Mouse (Mus musculus): ENCODE data around the gene Ak6. TPM values are rescaled to one million over a fixed set of nuclear protein-coding genes. Genes with fewer than 3 reads are reported as not detected.

Gene Ak6
- polyA plus RNA-seq (2015; fragmentation: Nextera tagmentation; extraction: Ambion mirVana) = 221 and 225 TPM in 2 replicates

- peaks cover 7% of the 10 kb centered on the region for H3K4me1 ChIP-seq (ENCODE audit: control insufficient read depth, insufficient read depth, low read length)
- under 1% methylated on average over 73 of the region's 73 CpGs for WGBS
- peak within 1 kb of the TSS; percentile 87 for H3K4me3 ChIP-seq (replicated peaks; ENCODE audit: low read length)
- peak; percentile 98 for ATAC-seq (ENCODE audit: insufficient read depth, low FRiP score)
- H3K27ac ChIP-seq (ENCODE audit: low read length) = peak within 1 kb of the TSS; percentile 95
- H3K36me3 ChIP-seq (ENCODE audit: control insufficient read depth, insufficient read depth, low read length) = no peaks in the 10 kb centered on the region
- no peaks in the 10 kb centered on the region for H3K27me3 ChIP-seq (ENCODE audit: control insufficient read depth, insufficient read depth, low read length)
- H3K9me3 ChIP-seq (replicated peaks; ENCODE audit: control insufficient read depth, low read length) = no peaks in the 10 kb centered on the region
- H3K9ac ChIP-seq (ENCODE audit: low read length) = peak within 1 kb of the TSS; percentile 92
- peak within 1 kb of the TSS; percentile 81 for H3K4me2 ChIP-seq (ENCODE audit: low read depth, low read length)
These were observed at the start of gene Ak6, which contains the start of gene Rad17 for GRCm38 (mm10) chr13:100650550-100651438. TSS of gene Ak6 (plus strand) at chr13:100650979. TSS of gene Rad17 (minus strand) at chr13:100651051.

DNA sequence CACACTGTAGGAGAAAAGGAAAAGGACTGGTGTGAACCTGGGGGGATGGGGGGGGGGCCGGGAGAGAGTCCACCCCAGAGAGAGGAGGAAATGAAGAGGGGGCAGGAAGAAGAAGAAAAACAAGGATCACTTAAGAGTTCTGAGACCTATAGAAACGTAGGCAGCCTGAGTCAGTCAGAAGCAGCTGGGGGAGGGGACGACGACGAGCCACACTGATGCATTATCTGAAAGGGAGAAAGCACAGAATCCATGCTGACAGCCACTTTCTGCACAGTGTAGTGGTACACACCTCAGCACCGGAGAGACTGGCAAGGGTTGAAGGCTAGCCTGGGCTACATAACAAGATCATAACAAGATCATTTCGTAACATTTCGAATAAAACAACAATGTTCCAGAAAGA, 49.7 kb upstream of the Ak6 start:
- Histone ChIP-seq H3K4me2 (ENCODE audit: low read depth, low read length) (no peak overlapping the region), H3K9ac (ENCODE audit: low read length) (no peak overlapping the region), H3K27me3 (ENCODE audit: control insufficient read depth, insufficient read depth, low read length) (no peaks in the 10 kb centered on the region), H3K4me3 (replicated peaks; ENCODE audit: low read length) (no peak overlapping the region), H3K9me3 (replicated peaks; ENCODE audit: control insufficient read depth, low read length) (no peaks in the 10 kb centered on the region), H3K27ac (ENCODE audit: low read length) (peak overlapping the region; percentile 54; the same call in 1 of the 2 replicates), H3K4me1 (ENCODE audit: control insufficient read depth, insufficient read depth, low read length) (no peaks in the 10 kb centered on the region), H3K36me3 (ENCODE audit: control insufficient read depth, insufficient read depth, low read length) (no peaks in the 10 kb centered on the region)
- ATAC-seq (ENCODE audit: insufficient read depth, low FRiP score) = no peak
- 58% methylated on average over 8 of the region's 8 CpGs for whole genome bisulfite sequencing

DNA sequence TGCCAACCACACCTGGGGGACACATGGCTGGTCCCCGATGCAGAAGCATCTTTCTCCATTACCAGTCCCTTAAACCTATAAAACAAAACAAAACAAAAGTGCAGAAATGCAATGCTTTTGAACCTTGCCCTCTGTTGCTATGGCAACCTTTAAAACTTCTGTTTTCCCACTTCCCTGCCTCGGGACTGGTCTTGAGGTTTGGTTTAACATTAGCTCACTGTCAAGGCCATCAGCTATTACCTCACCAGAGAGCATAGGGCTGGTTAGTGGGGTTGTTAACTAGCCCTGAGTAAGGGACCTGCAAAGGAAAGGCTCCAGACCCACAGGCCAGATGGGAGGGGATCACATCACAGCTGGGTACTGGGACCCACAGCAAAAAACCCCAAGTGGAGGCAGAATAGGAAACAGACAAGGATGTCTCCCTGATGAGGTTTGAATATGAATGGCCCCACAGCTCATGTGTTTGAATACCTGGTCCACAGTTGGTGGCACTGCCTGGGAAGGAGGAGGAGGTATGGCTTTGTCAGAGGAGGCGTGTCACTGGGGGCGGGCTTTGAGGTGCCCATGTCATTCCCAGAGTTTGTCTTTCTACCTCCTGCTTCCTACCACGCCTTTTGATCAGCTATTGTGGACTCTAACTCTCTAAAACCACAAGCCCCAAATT, 48.4 kb upstream of the Ak6 start:
- H3K9me3 ChIP-seq (replicated peaks; ENCODE audit: control insufficient read depth, low read length) = no peaks in the 10 kb centered on the region
- H3K36me3 ChIP-seq (ENCODE audit: control insufficient read depth, insufficient read depth, low read length) = no peaks in the 10 kb centered on the region
- no peak overlapping the region for H3K9ac ChIP-seq (ENCODE audit: low read length)
- peak; percentile 68; the same call in 1 of the 2 replicates for ATAC-seq (ENCODE audit: insufficient read depth, low FRiP score)
- no peak overlapping the region for H3K27ac ChIP-seq (ENCODE audit: low read length)
- no peak overlapping the region for H3K4me3 ChIP-seq (replicated peaks; ENCODE audit: low read length)
- 0 out of 2 replicates have a peak overlapping the region, but pooled peaks have one; percentile 12 for H3K4me2 ChIP-seq (ENCODE audit: low read depth, low read length)
- 57% methylated on average over 5 of the region's 5 CpGs for WGBS
- no peaks in the 10 kb centered on the region for H3K4me1 ChIP-seq (ENCODE audit: control insufficient read depth, insufficient read depth, low read length)
- no peaks in the 10 kb centered on the region for H3K27me3 ChIP-seq (ENCODE audit: control insufficient read depth, insufficient read depth, low read length)

- Histone ChIP-seq H3K4me1 (ENCODE audit: control insufficient read depth, insufficient read depth, low read length) (no peaks in the 10 kb centered on the region), H3K4me2 (ENCODE audit: low read depth, low read length) (no peak overlapping the region), H3K9me3 (replicated peaks; ENCODE audit: control insufficient read depth, low read length) (peaks cover 5% of the 10 kb centered on the region), H3K4me3 (replicated peaks; ENCODE audit: low read length) (no peak overlapping the region), H3K36me3 (ENCODE audit: control insufficient read depth, insufficient read depth, low read length) (no peaks in the 10 kb centered on the region), H3K9ac (ENCODE audit: low read length) (no peak overlapping the region), H3K27me3 (ENCODE audit: control insufficient read depth, insufficient read depth, low read length) (no peaks in the 10 kb centered on the region), H3K27ac (ENCODE audit: low read length) (no peak overlapping the region)
- 79% methylated on average over 10 of the region's 10 CpGs for WGBS
- no peak for ATAC-seq (ENCODE audit: insufficient read depth, low FRiP score)
These were observed 47.6 kb upstream of the Ak6 start for GRCm38 (mm10) chr13:100603031-100603737.

GRCm38 (mm10) chr13:100603738-100604095, 47.1 kb upstream of the Ak6 start:
- Histone ChIP-seq H3K9ac (ENCODE audit: low read length) (no peak overlapping the region), H3K27ac (ENCODE audit: low read length) (no peak overlapping the region), H3K4me1 (ENCODE audit: control insufficient read depth, insufficient read depth, low read length) (no peaks in the 10 kb centered on the region), H3K4me3 (replicated peaks; ENCODE audit: low read length) (no peak overlapping the region), H3K9me3 (replicated peaks; ENCODE audit: control insufficient read depth, low read length) (peaks cover 5% of the 10 kb centered on the region), H3K4me2 (ENCODE audit: low read depth, low read length) (no peak overlapping the region), H3K27me3 (ENCODE audit: control insufficient read depth, insufficient read depth, low read length) (no peaks in the 10 kb centered on the region), H3K36me3 (ENCODE audit: control insufficient read depth, insufficient read depth, low read length) (no peaks in the 10 kb centered on the region)
- no peak for ATAC-seq (ENCODE audit: insufficient read depth, low FRiP score)
- 90% methylated on average over 11 of the region's 11 CpGs for WGBS

GRCm38 (mm10) chr13:100605845-100606244, 44.9 kb upstream of the Ak6 start:
- H3K27ac ChIP-seq (ENCODE audit: low read length) = no peak overlapping the region
- H3K36me3 ChIP-seq (ENCODE audit: control insufficient read depth, insufficient read depth, low read length) = no peaks in the 10 kb centered on the region
- peaks cover 5% of the 10 kb centered on the region for H3K9me3 ChIP-seq (replicated peaks; ENCODE audit: control insufficient read depth, low read length)
- WGBS = 66% methylated on average over 1 of the region's 1 CpGs
- no peak overlapping the region for H3K9ac ChIP-seq (ENCODE audit: low read length)
- H3K27me3 ChIP-seq (ENCODE audit: control insufficient read depth, insufficient read depth, low read length) = no peaks in the 10 kb centered on the region
- ATAC-seq (ENCODE audit: insufficient read depth, low FRiP score) = no peak
- H3K4me1 ChIP-seq (ENCODE audit: control insufficient read depth, insufficient read depth, low read length) = no peaks in the 10 kb centered on the region
- H3K4me2 ChIP-seq (ENCODE audit: low read depth, low read length) = no peak overlapping the region
- no peak overlapping the region for H3K4me3 ChIP-seq (replicated peaks; ENCODE audit: low read length)

DNA sequence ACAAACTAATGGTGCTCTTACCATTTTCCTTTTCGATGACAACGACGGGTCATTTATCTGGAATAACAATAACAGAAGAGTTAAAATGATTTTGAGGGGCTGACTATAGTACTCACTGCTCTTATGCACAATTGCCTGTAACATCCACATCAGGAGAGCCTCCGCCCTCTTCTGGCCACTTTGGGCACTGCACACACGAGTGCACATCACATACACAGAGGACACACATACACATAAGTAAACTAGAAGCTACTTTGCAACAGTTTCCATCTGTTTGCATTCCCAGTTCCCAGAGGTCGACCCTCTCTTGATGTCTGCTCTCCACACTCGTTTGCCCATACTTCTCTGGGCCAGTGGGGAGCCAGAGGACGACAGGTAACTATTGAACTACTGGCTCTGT, 43.0 kb upstream of the Ak6 start:
- Histone ChIP-seq H3K27ac (ENCODE audit: low read length) (no peak overlapping the region), H3K4me1 (ENCODE audit: control insufficient read depth, insufficient read depth, low read length) (no peaks in the 10 kb centered on the region), H3K4me3 (replicated peaks; ENCODE audit: low read length) (no peak overlapping the region), H3K36me3 (ENCODE audit: control insufficient read depth, insufficient read depth, low read length) (no peaks in the 10 kb centered on the region), H3K9me3 (replicated peaks; ENCODE audit: control insufficient read depth, low read length) (peaks cover 5% of the 10 kb centered on the region), H3K4me2 (ENCODE audit: low read depth, low read length) (no peak overlapping the region), H3K27me3 (ENCODE audit: control insufficient read depth, insufficient read depth, low read length) (no peaks in the 10 kb centered on the region), H3K9ac (ENCODE audit: low read length) (no peak overlapping the region)
- no peak for ATAC-seq (ENCODE audit: insufficient read depth, low FRiP score)
- WGBS = 85% methylated on average over 8 of the region's 8 CpGs

GRCm38 (mm10) chr13:100611266-100611665, 39.5 kb upstream of the Ak6 start:
- Histone ChIP-seq H3K4me1 (ENCODE audit: control insufficient read depth, insufficient read depth, low read length) (no peaks in the 10 kb centered on the region), H3K4me3 (replicated peaks; ENCODE audit: low read length) (no peak overlapping the region), H3K27ac (ENCODE audit: low read length) (no peak overlapping the region), H3K27me3 (ENCODE audit: control insufficient read depth, insufficient read depth, low read length) (no peaks in the 10 kb centered on the region), H3K9me3 (replicated peaks; ENCODE audit: control insufficient read depth, low read length) (peaks cover 5% of the 10 kb centered on the region), H3K36me3 (ENCODE audit: control insufficient read depth, insufficient read depth, low read length) (no peaks in the 10 kb centered on the region), H3K9ac (ENCODE audit: low read length) (no peak overlapping the region), H3K4me2 (ENCODE audit: low read depth, low read length) (no peak overlapping the region)
- WGBS = 89% methylated on average over 13 of the region's 13 CpGs
- no peak for ATAC-seq (ENCODE audit: insufficient read depth, low FRiP score)

GRCm38 (mm10) chr13:100612251-100612650, 38.5 kb upstream of the Ak6 start:
- H3K4me2 ChIP-seq (ENCODE audit: low read depth, low read length) = no peak overlapping the region
- 95% methylated on average over 10 of the region's 10 CpGs for WGBS
- H3K4me3 ChIP-seq (replicated peaks; ENCODE audit: low read length) = no peak overlapping the region
- no peak for ATAC-seq (ENCODE audit: insufficient read depth, low FRiP score)
- no peaks in the 10 kb centered on the region for H3K4me1 ChIP-seq (ENCODE audit: control insufficient read depth, insufficient read depth, low read length)
- no peak overlapping the region for H3K27ac ChIP-seq (ENCODE audit: low read length)
- no peaks in the 10 kb centered on the region for H3K27me3 ChIP-seq (ENCODE audit: control insufficient read depth, insufficient read depth, low read length)
- no peak overlapping the region for H3K9ac ChIP-seq (ENCODE audit: low read length)
- H3K9me3 ChIP-seq (replicated peaks; ENCODE audit: control insufficient read depth, low read length) = peaks cover 5% of the 10 kb centered on the region
- H3K36me3 ChIP-seq (ENCODE audit: control insufficient read depth, insufficient read depth, low read length) = no peaks in the 10 kb centered on the region

Data from stomach, embryonic 16.5 days (tissue).